11 mouse cellular contexts compared by ENCODE assay signal in the genomic region with DNA sequence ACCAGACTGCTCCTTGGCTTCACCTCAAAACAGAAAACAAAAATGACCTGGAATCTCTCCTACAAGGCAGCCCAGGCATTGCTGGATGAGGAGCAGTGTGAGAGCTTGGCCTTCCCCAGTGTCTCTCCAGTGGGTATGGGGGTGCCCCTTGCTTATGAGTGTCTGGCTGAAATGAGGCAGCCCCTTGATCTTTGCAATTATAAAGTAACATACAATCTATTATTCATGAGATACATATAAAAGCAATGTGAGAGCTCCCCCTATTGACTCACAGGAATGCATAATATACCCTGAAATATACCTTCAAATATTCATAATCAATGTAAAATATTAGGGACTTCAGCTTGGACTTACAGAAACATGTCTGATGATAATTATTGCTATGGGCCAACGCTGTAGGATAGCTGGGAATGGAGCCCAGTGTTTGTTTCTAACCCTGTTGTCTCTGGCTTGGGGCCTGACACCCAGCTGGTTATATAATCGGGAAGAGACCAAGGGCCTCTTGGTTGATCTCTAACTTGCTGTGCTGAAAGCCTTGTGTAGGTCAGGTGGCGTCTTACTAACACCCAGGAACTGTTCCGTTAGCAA. TPM values are rescaled to one million over a fixed set of nuclear protein-coding genes. Genes with fewer than 3 reads are reported as not detected.
DNase-seq lines count a peak whose midpoint lies in the region; ATAC-seq and TF ChIP-seq lines count a peak whose summit lies in the region.
"Had no signal": no experiment of that assay in that cellular context is flagged by ENCODE, and none has a peak within 500 bp of the region (broad histone marks: within the 10 kb centered on the region; RNA-seq: fewer than 3 reads in every experiment).

No protein-coding gene starts in this region.

- H3K9ac ChIP-seq in forebrain, embryonic 11.5 days (ENCODE audit: low read length) = no peak overlapping the region
- no peak overlapping the region for H3K9ac ChIP-seq in liver, postnatal 0 days (replicated peaks)
- H3K9ac ChIP-seq in liver, embryonic 11.5 days (ENCODE audit: low read depth, low read length) = no peak overlapping the region
- H3K9ac ChIP-seq: heart, embryonic 15.5 days; liver, embryonic 14.5 days had no signal

- no peaks in the 10 kb centered on the region for H3K36me3 ChIP-seq in forebrain, embryonic 11.5 days (ENCODE audit: control insufficient read depth, insufficient read depth, low read length)
- H3K36me3 ChIP-seq in forebrain, embryonic 10.5 days (replicated peaks) = no peaks in the 10 kb centered on the region
- H3K36me3 ChIP-seq in liver, postnatal 0 days (replicated peaks; ENCODE audit: insufficient read depth, low read length) = no peaks in the 10 kb centered on the region
- H3K36me3 ChIP-seq in liver, embryonic 11.5 days (ENCODE audit: control insufficient read depth, insufficient read depth, low read length) = no peaks in the 10 kb centered on the region
- H3K36me3 ChIP-seq: heart, embryonic 15.5 days had no signal

- TF ChIP-seq EP300 in liver, postnatal 0 days (IDR thresholded peaks at IDR 0.05; ENCODE audit: low read depth) = no peak

- no peak for TF ChIP-seq POLR2A in cortical plate, adult 2 months (IDR thresholded peaks at IDR 0.05; ENCODE audit: extremely low read depth, insufficient read depth, low read length)

- H3K4me1 ChIP-seq in forebrain, embryonic 11.5 days (replicated peaks; ENCODE audit: control insufficient read depth, insufficient read depth, low read length) = 0 out of 2 replicates have a peak, but pooled peaks cover 2% of the 10 kb centered on the region
- H3K4me1 ChIP-seq in forebrain, embryonic 10.5 days = peaks cover 15% of the 10 kb centered on the region
- H3K4me1 ChIP-seq in liver, postnatal 0 days (ENCODE audit: insufficient read depth) = no peaks in the 10 kb centered on the region
- H3K4me1 ChIP-seq in liver, embryonic 11.5 days (replicated peaks; ENCODE audit: control insufficient read depth, insufficient read depth, low read length) = no peaks in the 10 kb centered on the region
- no peaks in the 10 kb centered on the region for H3K4me1 ChIP-seq in cortical plate, adult 2 months (ENCODE audit: control insufficient read depth, insufficient read depth, low read length)
- H3K4me1 ChIP-seq: heart, embryonic 15.5 days had no signal

- no peak overlapping the region for H3K27ac ChIP-seq in forebrain, embryonic 11.5 days (ENCODE audit: low read depth, low read length)
- H3K27ac ChIP-seq in forebrain, embryonic 10.5 days = no peak overlapping the region
- no peak overlapping the region for H3K27ac ChIP-seq in liver, postnatal 0 days (ENCODE audit: low read depth)
- H3K27ac ChIP-seq in liver, embryonic 11.5 days (ENCODE audit: low read depth, low read length) = no peak overlapping the region
- no peak overlapping the region for H3K27ac ChIP-seq in cortical plate, adult 2 months (ENCODE audit: insufficient read depth, low read length)
- H3K27ac ChIP-seq: heart, embryonic 15.5 days; liver, embryonic 14.5 days had no signal

- TF ChIP-seq CTCF in liver, postnatal 0 days (IDR thresholded peaks at IDR 0.05; ENCODE audit: low read depth) = 0 out of 2 replicates have a peak, but pooled peaks have one; percentile 16
- TF ChIP-seq CTCF in cortical plate, adult 2 months (IDR thresholded peaks at IDR 0.05; ENCODE audit: extremely low read depth, insufficient read depth, low read length) = 0 out of 2 replicates have a peak, but pooled peaks have one; percentile 5

- ATAC-seq in forebrain, embryonic 11.5 days (replicated peaks; ENCODE audit: low FRiP score) = peak; percentile 46; the same call in 1 of the 2 replicates
- ATAC-seq in liver, postnatal 0 days = no peak
- ATAC-seq in liver, embryonic 11.5 days (replicated peaks; ENCODE audit: low FRiP score) = no peak

- H3K27me3 ChIP-seq in forebrain, embryonic 11.5 days (ENCODE audit: control insufficient read depth, insufficient read depth, low read length) = no peaks in the 10 kb centered on the region
- no peaks in the 10 kb centered on the region for H3K27me3 ChIP-seq in forebrain, embryonic 10.5 days (ENCODE audit: poor library complexity, severe bottlenecking)
- no peaks in the 10 kb centered on the region for H3K27me3 ChIP-seq in liver, postnatal 0 days (ENCODE audit: insufficient read depth, low read length)
- no peaks in the 10 kb centered on the region for H3K27me3 ChIP-seq in liver, embryonic 11.5 days (replicated peaks; ENCODE audit: control insufficient read depth, insufficient read depth, low read length)
- H3K27me3 ChIP-seq: heart, embryonic 15.5 days had no signal

- no peak for DNase-seq in forebrain, embryonic 11.5 days (ENCODE audit: low spot score)
- no peak for DNase-seq in forebrain, embryonic 10.5 days (ENCODE audit: extremely low spot score, low spot score)
- no peak for DNase-seq in liver, postnatal 0 days
- no peak for DNase-seq in liver, embryonic 11.5 days (ENCODE audit: low spot score)
- peak; percentile 5 to 14 for DNase-seq in layer of hippocampus, postnatal 36 days
- DNase-seq in adrenal gland, postnatal 25 days = no peak
- DNase-seq in heart, adult 8-10 months (ENCODE audit: low spot score) = no peak
- DNase-seq: right cerebral cortex, postnatal 4 days had no signal

- 77% methylated on average over 4 of the region's 4 CpGs for WGBS in forebrain, embryonic 11.5 days
- WGBS in forebrain, embryonic 10.5 days = 76% methylated on average over 4 of the region's 4 CpGs
- WGBS in liver, postnatal 0 days (ENCODE audit: insufficient replicate concordance) = 66% methylated on average over 4 of the region's 4 CpGs
- WGBS in liver, embryonic 11.5 days = 70% methylated on average over 4 of the region's 4 CpGs

- H3K4me2 ChIP-seq in forebrain, embryonic 11.5 days (ENCODE audit: low read depth, low read length, severe bottlenecking) = no peak overlapping the region
- no peak overlapping the region for H3K4me2 ChIP-seq in liver, postnatal 0 days (ENCODE audit: low read depth, low read length)
- H3K4me2 ChIP-seq in liver, embryonic 11.5 days = no peak overlapping the region
- H3K4me2 ChIP-seq: heart, embryonic 15.5 days had no signal

- H3K4me3 ChIP-seq in forebrain, embryonic 11.5 days (ENCODE audit: low read depth, low read length) = no peak overlapping the region
- no peak overlapping the region for H3K4me3 ChIP-seq in forebrain, embryonic 10.5 days
- no peak overlapping the region for H3K4me3 ChIP-seq in liver, postnatal 0 days (ENCODE audit: low read depth, low read length)
- H3K4me3 ChIP-seq in liver, embryonic 11.5 days (ENCODE audit: low read depth, low read length) = no peak overlapping the region
- H3K4me3 ChIP-seq in cortical plate, adult 2 months (ENCODE audit: insufficient read depth, low read length) = no peak overlapping the region
- H3K4me3 ChIP-seq: heart, embryonic 15.5 days had no signal

- no peaks in the 10 kb centered on the region for H3K9me3 ChIP-seq in forebrain, embryonic 11.5 days (ENCODE audit: control insufficient read depth, low read length)
- peaks cover 12% of the 10 kb centered on the region; the same call in 1 of the 2 replicates for H3K9me3 ChIP-seq in forebrain, embryonic 10.5 days
- H3K9me3 ChIP-seq in liver, postnatal 0 days (ENCODE audit: low read length) = peaks cover 5% of the 10 kb centered on the region; the same call in 1 of the 2 replicates
- no peaks in the 10 kb centered on the region for H3K9me3 ChIP-seq in liver, embryonic 11.5 days (ENCODE audit: control insufficient read depth, low read length)

RNA-seq across cellular contexts. Expression of a gene that starts 52.9 kb away (rescaled TPM):
- 5.6 and 6.1 TPM in 2 replicates for polyA plus RNA-seq in forebrain, embryonic 11.5 days (2014; fragmentation: Nextera tagmentation; extraction: Ambion mirVana)
- polyA plus RNA-seq in forebrain, embryonic 10.5 days (2016; fragmentation: Nextera tagmentation; extraction: Ambion mirVana) = 5.1 and 6.2 TPM in 2 replicates
- 0.12 and 0.17 TPM in 2 replicates for polyA plus RNA-seq in liver, postnatal 0 days (2015; fragmentation: Nextera tagmentation; extraction: Ambion mirVana)
- 0.77 and 0.78 TPM in 2 replicates for polyA plus RNA-seq in liver, embryonic 11.5 days (2014; fragmentation: Nextera tagmentation; extraction: Ambion mirVana)
- 3.0 and 3.7 TPM in 2 replicates for polyA plus RNA-seq in cortical plate, adult 2 months (2012; rRNA removed)
- total RNA-seq in layer of hippocampus, postnatal 36 days (2021) = 1 to 10 TPM; 5.4 to 5.7 TPM
- total RNA-seq in adrenal gland, postnatal 25 days (2021) = 1.00 and 1.8 TPM in 2 replicates
- under 1 TPM; 0.11 to 0.57 (median 0.33) TPM for total RNA-seq in heart, adult 8-10 months (2022)

Comparison
In these comparisons a context has a peak if more than half of its experiments do, and no peak if none do; other contexts are left out.
1. DNase-seq: peak in layer of hippocampus, postnatal 36 days (2 of 2); none in forebrain, embryonic 11.5 days (single experiment), forebrain, embryonic 10.5 days (single experiment), liver, postnatal 0 days (single experiment), liver, embryonic 11.5 days (single experiment), adrenal gland, postnatal 25 days (single experiment) and heart, adult 8-10 months (single experiment).